In the genomic region with DNA sequence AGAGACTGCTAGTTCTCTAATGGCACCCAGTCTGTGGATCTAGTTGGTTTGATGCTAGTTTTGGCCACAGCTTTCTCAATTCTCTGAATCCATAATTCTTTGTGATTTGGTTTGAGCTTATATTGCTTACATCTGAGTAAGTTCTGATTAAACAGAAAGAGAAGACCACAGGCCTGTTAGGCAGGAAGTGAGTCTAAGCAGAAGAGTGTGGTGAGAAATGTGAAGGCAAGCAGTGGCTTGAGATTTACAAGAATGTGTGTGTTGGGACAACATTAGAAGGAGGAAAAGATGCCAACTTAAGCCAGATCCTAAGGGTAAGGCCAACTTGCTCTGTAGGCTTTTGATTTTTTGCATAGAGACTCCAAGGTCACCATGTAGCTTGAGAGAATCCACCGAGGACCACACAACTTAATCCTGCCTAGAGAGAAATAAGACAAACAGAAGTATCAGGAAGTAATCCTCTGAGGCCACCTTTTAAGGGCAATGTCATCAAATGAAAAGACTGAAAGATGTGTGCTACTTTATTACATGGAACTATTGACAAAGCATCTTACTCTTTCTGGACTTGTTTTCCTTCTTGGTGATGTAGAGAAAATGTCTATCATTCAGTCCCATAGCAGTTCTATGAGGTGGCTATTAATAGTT, we compare ENCODE assay signal across 15 mouse cellular contexts.
DNase-seq lines count a peak whose midpoint lies in the region; ATAC-seq lines count a peak whose summit lies in the region.
"Had no signal": no experiment of that assay in that cellular context is flagged by ENCODE, and none has a peak within 500 bp of the region (broad histone marks: within the 10 kb centered on the region; RNA-seq: fewer than 3 reads in every experiment).

No protein-coding gene starts in this region.

- peak; percentile 84 for ATAC-seq in inflammation-experienced regulatory T-cells, adult 6 months
- no peak for ATAC-seq in erythroid progenitor cell, adult 5-6 weeks (replicated peaks; ENCODE audit: low FRiP score, poor library complexity, severe bottlenecking)
- ATAC-seq: forebrain, embryonic 15.5 days; intestine, postnatal 0 days; Patski had no signal

- peak; percentile 9 for DNase-seq in urinary bladder, postnatal 14 days (ENCODE audit: low spot score)
- no peak for DNase-seq in urinary bladder, adult 2 months (ENCODE audit: low spot score)
- DNase-seq in T-cell, adult 2 months (ENCODE audit: low spot score): peak; percentile 35
- DNase-seq in cerebellum, adult 18-20 months: no peak
- DNase-seq: adrenal gland, adult 8-10 months; adrenal gland, postnatal 25 days; cerebellum, adult 11-12 months; cerebellum, adult 9-10 months; cerebellum, postnatal 14 days; gastrocnemius, postnatal 25 days had no signal

Comparison
In these comparisons a context has a peak if more than half of its experiments do, and no peak if none do; other contexts are left out.
1. DNase-seq: peak in urinary bladder, postnatal 14 days (single experiment) and T-cell, adult 2 months (single experiment); none in urinary bladder, adult 2 months (single experiment) and cerebellum, adult 18-20 months (0 of 2).